Mouse (Mus musculus) heart, adult 18-20 months (tissue): ENCODE measurements at regions not wholly inside any gene's neighbourhood (a gene's known extent, or its start where the extent isn't known, plus 50 kb on each side); places are given as distances from the start of the nearest gene placed in this dataset.
A peak's percentile ranks its signal among the peaks of the same experiment; 100 is the strongest.
"Not testable (repeated sequence)": the region's sequence is repeated elsewhere in the genome, so short reads cannot be mapped to it uniquely, and the experiment has no call there.

ENCODE experiments used
- DNase-seq, 2 experiments: peaks; one replicate each; pipeline ENCODE4 v3.0.0; 2021 to 2022; ENCODE audit warnings: mixed read lengths in 1 of 2

DNA sequence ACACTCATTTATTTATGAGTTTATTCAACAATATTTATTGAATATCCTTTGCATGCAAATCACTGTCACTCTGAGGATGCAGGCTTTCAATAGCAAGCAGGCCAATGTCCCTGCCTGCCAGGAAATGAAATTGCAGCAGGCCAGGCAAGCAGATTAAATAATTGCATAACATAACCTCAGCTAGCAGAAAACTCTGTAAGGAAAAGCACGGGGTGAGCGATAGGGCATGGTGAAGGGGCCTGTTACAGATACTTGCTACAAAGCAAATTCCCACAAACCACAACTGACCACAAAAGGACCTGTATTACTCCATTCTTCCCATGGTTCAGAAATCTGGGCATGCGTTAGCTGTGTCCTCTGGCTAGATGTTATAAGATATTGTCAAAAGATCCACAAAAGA, 509.8 kb downstream of the Bnc2 start:
- DNase-seq: no peak

DNA sequence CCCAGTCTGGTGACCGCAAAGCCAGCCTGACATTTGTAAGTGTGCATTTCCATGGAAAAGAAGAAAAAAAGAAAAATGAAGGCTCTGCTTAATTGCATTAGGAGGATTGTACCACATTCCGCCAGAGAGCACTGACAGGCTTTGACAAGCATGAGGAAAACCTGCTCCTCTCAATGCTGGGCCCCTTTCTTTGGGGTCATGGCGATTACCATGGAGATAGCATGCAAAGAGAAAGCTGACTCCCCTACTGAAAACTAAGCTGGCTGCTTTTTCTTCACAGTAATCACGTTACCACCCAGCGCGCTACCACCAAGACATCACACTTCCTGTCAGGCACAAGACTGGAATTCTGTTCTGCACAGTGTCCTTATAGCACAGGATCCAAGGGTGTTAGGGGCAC, 502.2 kb downstream of the Bnc2 start:
- no peak for DNase-seq

DNA sequence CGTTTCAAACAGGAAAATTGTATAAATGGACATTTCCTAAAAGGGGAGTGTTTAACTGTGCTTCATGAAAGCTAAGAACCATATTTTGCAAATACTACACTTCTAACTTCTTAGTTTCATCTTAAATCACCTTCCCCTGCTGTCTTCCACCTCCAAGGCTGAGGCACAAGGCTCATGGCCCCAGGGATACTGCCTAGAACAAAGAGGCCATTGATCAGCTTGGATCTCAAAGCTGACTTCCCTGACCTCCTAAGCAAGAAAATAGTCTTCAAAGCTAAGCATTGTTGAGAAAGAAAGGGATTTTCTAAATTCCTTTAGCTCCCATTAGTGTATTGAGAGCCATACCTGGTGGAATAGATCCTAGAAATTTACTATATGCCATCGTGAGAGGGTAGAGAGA, 501.6 kb downstream of the Bnc2 start:
- no peak for DNase-seq

DNA sequence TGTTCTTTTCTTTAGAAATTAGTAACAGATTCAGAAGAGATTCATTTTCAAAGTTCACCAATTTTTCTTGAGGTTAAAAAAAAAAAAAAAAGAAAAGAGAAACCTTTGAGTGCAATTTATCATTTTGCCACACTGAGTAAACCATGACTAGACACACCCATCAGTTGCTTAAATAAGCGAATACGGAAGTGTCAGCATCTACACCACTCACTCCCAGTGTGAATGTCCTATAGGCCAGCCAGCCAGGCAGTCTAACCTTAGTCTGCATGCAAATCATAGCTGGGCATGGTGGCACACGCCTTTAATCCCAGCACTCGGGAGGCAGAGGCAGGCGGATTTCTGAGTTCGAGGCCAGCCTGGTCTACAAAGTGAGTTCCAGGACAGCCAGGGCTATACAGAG, 498.6 kb downstream of the Bnc2 start:
- not testable (repeated sequence) for DNase-seq

DNA sequence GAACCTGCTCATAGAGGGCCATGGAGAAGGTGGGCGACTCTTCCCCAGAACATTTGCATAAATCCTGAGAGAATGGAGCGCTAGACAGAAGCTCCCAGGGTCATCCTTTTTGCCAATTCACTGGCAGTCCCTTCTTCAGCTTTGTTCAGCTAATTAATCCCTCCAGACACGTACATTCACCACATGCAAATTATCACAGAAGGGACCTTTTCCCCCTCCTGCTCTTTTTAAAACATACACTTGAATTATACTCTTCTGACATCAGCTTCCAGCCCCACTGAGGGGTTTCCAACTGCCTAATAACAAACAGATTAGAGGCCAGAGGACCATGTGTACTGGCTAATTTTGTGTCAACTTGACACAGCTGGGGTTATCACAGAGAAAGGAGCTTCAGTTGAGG, 497.2 kb downstream of the Bnc2 start:
- DNase-seq: no peak

DNA sequence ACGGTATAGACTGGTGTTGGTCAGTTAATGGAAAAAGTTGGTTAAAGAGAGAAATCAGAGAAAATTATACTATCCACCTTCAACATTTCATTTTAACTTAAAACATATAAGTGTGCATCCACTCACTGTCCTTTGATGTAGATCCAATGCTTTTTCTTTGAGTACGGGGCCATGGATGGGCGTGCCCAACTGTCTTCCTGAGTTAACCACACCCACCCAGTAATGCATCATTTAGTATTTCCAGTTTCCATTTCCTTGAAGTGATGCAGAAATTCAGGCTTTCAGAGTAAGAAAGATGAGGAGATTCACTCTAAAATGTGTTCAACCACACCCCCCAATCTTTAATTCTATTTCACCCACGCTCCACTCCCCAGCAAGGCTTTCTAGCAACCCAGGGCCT, 490.6 kb downstream of the Bnc2 start:
- no peak for DNase-seq

DNA sequence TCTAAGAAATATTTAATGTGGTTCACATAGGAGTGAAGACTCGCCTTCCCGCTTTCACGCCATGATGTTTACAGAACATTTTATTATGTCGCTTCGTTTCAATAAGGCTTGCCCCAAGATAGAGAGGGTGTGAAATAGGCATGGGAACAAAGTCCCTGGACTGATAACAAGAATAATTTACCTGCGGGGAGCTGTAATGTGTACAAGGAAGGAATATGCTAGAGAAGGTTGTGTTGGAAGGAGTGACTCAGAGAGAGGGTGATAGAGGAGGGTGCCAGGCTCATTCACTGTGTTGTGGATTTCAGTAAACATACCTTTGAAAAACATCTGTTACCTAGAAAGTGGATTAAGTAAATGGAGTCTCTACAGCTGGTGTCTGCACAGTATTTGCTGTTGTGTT, 490.2 kb downstream of the Bnc2 start:
- DNase-seq: no peak

DNA sequence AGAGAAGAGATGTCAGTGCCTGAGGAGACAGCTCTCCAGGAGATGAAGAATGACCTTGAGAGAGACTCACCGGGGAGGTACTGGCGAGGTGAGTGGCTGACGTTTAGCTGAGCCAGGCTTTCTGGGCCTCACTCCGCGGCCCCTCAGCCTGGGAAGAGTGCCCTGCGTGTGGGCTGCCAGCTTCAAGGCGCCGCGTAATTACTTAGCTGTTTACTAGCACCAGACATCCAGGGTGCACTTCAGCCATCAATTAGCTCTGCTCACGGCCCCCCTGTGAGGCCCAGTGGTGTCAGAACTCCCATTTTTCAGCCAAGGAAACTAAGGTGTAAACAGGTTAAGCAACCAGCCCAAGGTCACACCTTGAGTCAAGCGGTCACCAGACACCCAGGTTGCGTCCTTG, 485.8 kb downstream of the Bnc2 start:
- DNase-seq: no peak

DNA sequence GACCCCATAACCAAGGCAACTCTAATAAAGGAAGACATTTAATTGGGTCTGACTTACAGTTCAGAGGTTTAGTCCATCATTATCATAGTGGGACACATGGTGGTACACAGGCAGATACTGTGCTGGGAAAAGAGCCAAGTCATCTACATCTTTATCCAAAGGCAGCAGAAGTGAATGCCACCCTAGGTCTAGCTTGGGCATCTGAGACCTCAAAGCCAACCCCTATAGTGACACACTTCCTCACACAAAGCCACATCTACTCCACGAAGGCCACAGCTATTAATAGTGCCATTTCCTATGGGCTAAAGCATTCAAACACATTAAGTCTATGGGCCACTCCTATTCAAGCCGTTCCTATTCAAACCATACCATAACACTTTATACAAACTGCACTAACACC, 483.8 kb downstream of the Bnc2 start:
- no peak for DNase-seq

DNA sequence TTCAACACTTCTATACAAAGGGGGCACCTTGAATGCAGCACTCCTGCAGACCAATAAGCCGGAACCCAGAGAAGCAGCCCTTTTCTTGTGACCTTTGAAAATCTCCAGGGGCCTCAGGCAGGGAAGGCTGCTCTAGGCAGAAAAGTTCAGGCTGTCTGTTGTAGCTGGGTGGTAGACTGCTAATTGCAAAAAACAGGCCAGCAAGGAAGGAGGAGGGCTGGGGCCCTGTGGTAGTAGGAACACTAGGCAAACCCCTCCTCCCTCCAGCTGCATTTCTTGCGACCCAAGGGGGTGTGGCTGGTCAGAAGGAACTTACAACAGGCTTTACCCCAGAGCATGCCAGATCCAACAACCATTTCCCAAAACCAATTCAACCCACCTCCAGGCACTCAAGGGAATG, 482.8 kb downstream of the Bnc2 start:
- DNase-seq: peak in 1 of 2 experiments; percentile 54

DNA sequence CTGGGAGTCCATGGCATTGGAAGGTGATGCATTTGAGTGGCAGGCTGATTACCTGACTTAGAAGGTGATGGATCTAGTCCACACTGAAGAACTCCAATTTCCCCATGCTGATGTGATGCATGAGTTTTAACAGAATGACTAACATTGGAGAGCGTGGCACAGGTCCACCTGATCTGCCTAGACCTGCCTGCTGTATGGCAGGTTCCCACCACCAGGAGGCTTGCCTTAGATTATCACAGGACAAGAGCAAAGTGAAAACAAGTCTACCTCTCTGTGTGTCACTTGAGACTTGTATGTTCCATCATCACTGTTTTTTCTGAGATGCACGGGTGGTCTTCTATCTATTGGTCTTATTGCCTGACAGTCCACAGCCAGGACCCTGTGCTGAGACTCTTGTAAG, 478.3 kb downstream of the Bnc2 start:
- DNase-seq: no peak

DNA sequence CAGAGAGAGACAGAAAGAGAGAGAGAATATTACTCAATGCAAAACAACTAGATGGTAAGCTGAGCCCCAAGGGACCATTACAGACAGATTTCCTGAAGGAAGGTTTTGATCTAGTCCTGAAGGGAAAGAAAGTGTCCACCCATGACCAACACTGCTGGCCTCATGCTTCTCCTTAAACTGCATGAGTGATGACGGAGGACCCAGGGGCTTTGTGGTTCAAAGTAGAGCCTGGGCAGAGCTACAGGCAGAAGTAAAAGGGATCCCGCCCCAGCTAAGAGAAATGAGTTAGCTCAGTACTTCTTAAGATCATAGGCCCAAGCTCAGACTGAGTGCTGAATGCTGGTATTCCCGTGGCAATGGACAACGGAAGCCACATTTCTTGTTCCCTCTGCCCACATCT, 476.9 kb downstream of the Bnc2 start:
- peak; percentile 29 to 53 for DNase-seq

DNA sequence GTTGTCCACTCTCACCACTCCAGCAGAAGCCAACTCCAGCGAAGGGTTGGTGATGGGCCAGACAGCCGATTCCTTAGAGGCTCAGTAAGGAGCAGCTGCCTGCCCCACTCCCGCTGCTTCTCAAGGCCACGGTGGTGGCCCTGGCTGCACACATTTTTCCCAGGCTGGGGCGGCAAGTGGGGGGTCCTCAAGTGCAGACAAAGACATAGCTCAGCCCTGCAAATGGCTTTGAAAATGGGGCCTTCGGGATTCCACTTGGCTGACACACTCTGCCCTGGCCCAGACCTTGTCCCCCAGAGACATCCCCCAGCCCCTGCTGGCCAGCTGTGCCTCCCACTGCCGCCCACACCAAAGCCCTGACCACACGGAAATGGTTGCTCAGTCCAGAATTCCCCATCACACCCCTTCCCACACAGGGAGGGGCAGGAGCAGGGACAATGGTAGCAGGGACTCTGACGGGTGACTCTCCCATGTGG, 475.9 kb downstream of the Bnc2 start:
- peak; percentile 58 to 64 for DNase-seq

DNA sequence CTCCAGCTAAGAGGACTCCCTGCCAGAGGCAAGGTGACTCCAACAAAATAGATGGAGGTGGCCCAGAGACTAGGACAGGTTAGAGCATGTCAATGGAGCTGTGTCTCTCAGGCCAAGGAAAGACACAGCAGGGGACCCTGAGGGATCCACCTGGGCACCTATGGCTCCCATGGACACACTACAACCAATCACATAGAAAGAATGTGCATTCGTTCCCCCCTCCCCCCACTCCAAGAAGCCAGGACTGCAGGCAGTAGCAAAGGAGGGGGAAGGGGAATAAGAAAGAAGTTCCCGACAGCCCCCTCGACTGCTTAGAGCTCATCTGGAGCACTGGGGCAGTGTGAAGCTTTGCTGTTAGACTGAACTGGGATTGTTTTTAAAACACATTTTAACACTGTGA, 474.1 kb downstream of the Bnc2 start:
- DNase-seq: no peak

DNA sequence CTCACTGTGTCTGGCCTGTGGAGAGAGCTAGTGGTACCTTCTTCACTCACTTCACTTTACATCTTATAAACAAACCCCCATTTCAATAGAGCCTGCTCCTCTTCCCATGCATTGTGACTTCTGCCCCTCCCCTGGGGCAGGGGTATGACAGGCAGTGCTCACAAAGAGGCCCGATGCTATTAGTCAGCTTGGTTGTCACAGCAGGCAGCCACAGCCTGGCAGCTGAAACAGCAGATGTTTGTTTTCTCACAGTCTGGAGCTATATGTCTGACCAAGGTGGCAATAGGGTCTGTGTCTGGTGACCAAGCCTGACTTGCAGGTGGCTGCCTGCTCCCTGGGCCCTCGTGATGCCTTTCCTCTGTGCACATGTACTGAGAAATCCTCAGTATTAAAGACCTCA, 472.8 kb downstream of the Bnc2 start:
- no peak for DNase-seq

DNA sequence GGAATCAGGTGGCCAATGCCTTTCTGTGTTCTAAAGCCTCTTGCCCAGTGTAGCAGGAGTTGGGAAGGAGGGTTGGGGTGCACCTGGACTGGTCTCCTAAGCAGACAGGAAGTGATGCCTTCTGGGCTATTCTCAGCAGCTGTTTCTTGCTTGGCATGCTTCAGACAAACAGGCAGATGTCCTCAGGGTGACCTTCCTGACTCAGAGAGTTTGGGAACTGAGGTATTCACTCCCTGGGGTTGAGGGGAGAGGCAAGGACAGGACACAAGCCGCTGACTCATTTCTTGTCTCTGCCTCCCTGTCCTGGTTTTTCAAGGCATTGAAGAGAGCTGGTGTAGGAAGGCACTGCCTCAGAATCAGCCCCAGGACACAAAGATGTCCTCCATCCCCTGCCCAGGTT, 471.4 kb downstream of the Bnc2 start:
- peak in 1 of 2 experiments; percentile 60 for DNase-seq

DNA sequence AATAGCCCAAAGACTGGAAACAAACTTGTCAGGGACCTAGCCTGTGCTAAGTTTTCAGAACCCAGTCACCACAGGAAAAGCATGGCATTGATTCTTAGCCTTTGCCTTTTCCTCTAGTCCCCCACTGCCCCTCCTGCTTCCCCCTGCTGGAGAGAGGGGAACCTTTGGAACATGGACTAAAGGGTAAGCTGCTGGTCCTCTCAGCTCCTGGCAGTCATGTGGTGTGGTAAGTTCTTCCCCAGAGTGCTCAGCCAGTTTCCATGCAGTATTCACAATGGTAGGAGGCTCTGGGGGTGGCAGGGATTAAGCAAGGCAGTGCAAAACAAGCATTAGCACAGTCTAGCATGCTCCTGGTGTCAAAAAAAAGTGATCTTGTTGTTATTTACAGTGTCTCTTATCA, 470.3 kb downstream of the Bnc2 start:
- no peak for DNase-seq

DNA sequence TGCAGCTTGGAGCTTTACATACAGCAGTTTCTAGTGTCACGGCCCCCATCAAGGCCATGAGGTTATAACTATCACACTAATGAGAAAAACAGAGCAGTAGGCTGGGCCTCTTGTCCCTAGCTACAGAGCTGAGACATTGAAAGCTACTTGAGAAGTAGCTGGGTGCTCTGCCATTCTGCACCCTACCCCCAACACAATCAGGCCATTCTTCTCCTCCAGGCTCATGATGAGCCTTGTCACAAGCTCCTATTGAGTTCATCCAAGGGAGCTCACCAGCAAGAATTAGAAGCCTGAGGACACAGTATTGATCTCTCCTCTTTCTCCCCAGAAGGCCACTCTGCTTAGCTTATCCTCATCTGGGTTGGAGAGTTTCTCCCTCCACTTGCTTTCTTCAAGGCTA, 466.9 kb downstream of the Bnc2 start:
- DNase-seq: no peak

DNA sequence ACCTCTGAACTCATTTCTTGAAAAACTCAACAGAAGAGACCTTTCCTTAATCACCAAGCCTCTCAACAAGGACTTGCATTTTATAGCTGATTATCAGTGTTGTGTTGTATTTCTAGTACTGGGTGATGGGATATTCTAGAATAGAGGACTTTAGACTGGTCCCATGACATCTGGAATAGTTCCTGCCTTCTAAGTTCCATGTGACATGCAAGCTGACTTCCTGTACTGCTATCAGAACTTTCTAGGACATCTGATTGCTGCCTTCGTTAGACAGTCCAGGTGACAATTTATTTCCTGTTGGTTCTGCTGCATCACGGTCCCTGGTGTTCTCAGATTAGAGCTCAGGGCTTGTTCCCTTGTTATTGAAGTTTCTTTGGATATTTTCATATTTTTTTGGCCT, 465.5 kb downstream of the Bnc2 start:
- no peak for DNase-seq

DNA sequence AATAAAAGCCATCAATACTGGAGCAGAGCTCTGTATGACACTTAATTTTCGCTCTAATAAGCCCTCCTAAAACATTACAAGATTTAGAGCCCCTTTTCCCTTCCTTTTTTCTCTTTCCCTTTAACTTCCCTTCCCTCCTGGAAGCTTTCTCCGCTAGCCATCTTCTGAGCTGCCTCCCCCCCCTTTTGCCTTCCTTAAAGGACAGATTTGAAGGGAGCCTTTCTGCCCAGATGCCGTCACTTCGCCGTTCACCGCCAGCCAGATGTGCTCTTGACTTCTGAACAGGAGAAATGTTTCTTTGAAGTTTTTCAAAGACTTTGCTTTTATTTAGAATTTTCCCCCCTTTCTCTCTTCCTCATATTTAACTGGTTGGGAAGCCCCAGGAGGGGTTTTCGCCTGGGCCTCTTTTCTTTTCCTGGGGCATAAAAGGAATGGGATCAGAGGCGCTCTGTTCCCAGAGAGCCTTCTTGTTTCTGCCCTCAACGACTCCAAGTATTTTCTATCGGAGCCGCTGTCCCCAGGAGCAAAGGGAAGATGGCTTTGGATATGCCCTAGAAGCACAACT, 463.7 kb downstream of the Bnc2 start:
- no peak for DNase-seq

DNA sequence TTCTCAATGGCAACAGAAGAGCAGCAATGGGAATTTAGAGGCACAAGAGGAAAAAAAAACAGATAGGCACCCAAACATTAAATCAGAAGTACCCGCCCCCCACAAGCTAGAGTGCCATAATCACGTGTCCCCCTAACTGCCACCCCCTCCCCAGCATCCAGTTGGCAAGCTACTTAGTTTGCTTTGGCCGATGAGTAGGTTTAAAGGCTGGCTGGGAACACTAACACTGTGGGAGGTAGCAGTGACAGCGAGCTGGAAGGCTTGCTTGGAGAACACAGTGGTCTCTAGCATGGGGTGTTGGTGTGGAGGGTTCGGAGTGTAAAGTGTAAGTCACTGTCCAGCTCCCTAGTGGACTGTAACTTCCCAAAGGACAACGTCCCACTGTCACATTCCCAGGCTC, 463.1 kb downstream of the Bnc2 start:
- no peak for DNase-seq

DNA sequence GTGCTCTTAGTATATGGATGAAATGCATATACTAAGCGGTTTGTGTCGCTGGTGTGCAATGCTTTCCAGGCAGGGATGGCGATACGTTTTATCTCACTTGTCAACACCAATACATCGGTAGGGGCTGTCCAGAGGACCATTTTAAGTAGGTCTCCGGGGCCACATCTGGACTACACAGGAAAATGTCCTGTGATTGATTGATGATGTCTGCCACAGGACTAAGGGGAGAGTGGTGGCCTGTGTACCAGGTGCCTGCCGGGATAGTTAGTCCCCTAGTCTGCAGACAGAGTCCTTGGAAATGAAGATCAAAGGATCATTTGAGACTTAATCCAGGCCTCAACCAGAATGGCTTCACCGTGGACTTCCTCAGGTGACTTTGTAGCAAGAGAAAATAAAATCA, 460.6 kb downstream of the Bnc2 start:
- no peak for DNase-seq

DNA sequence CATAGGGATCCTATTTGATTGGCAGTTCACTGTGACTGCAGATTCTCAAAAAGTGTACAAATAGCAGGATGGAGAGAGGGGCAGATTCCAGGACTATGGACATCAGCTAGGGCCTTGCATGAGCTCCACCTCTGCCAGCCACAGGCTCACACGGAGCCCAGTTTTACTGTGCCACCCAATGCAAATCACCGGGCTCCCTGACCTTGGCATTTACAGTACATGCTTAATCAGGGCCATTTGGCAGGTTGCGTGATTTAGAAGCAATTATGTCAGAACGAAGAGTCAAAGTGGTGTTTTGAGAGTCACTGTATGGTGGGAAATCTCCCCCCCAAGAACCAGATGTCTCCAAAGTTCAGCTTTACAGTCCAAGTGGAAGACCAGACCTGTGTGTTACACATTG, 456.1 kb downstream of the Bnc2 start:
- DNase-seq: no peak

DNA sequence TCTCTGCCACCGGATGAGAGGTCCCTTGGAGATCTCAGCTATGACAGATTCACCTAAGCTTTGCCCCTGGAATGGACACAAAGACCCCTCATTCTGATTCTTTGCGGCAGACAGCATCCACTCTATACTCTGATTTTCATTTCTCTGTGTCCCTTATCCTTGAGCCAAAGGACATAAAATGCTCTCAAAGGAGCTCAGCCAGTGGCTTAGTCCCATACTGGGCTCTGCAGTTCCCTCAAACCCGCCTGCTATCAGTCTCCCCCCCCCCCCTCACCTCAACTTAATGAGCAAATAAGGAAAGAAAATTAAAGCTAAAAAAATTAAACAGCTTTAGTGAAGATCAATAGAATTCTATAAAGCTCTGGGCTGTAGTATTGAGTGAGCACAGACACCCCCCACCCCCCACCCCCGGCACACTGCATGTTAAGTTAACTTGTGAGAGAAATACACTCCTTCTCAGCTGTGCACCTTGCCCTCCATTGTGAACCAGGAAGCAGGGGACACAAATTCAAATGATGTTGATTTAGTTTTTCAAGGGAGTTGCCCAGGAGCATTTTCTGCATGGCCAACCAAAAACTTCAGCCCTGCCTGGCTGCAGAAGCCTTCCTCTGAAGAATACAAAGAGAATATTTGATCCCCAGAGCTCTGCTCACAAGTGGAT, 452.9 kb downstream of the Bnc2 start:
- DNase-seq: no peak
